Mouse (Mus musculus): Measurements from ENCODE around the gene Zbtb20.

GRCm38 (mm10) chr16:43029243-43029642, 153.6 kb downstream of the Zbtb20 start:
- TF ChIP-seq CTCF (IDR thresholded peaks at IDR 0.05; ENCODE audit: borderline replicate concordance, insufficient read depth, low read length) (no peak), POLR2A (IDR thresholded peaks at IDR 0.05; ENCODE audit: low read depth, low read length) (no peak)
